Comparison of ENCODE assay signal across 10 mouse cellular contexts in genomic region chr17:29637377-29637776, GRCm38 (mm10). TPM values are rescaled to one million over a fixed set of nuclear protein-coding genes. Genes with fewer than 3 reads are reported as not detected.
DNase-seq lines count a peak whose midpoint lies in the region; ATAC-seq lines count a peak whose summit lies in the region.
"Had no signal": no experiment of that assay in that cellular context is flagged by ENCODE, and none has a peak within 500 bp of the region (broad histone marks: within the 10 kb centered on the region; RNA-seq: fewer than 3 reads in every experiment).

No protein-coding gene starts in this region.

- WGBS in hindbrain, embryonic 11.5 days: 96% methylated on average over 4 of the region's 4 CpGs

- no peak overlapping the region for H3K27ac ChIP-seq in hindbrain, embryonic 11.5 days (ENCODE audit: low read depth, low read length)

- peaks cover 93% of the 10 kb centered on the region for H3K36me3 ChIP-seq in megakaryocyte, embryonic 14.5 days (replicated peaks; ENCODE audit: low read length)
- H3K36me3 ChIP-seq in hindbrain, embryonic 11.5 days (ENCODE audit: control insufficient read depth, insufficient read depth, low read length): peaks cover 20% of the 10 kb centered on the region; the same call in 1 of the 2 replicates

- H3K4me3 ChIP-seq in megakaryocyte, embryonic 14.5 days (replicated peaks): peak overlapping the region; percentile 34
- H3K4me3 ChIP-seq in hindbrain, embryonic 11.5 days (ENCODE audit: low read depth, low read length): no peak overlapping the region

- no peaks in the 10 kb centered on the region for H3K9me3 ChIP-seq in megakaryocyte, embryonic 14.5 days
- no peaks in the 10 kb centered on the region for H3K9me3 ChIP-seq in hindbrain, embryonic 11.5 days (ENCODE audit: control insufficient read depth, low read length)

- intact Hi-C loops in left cerebral cortex, postnatal 4 days (cut with DNase I): no loop called here

- H3K4me1 ChIP-seq in megakaryocyte, embryonic 14.5 days: peaks cover 34% of the 10 kb centered on the region
- no peaks in the 10 kb centered on the region for H3K4me1 ChIP-seq in hindbrain, embryonic 11.5 days (replicated peaks; ENCODE audit: control insufficient read depth, insufficient read depth, low read length)

- no peak overlapping the region for H3K9ac ChIP-seq in hindbrain, embryonic 11.5 days (ENCODE audit: low read depth, low read length)

- H3K4me2 ChIP-seq in hindbrain, embryonic 11.5 days (replicated peaks; ENCODE audit: low read depth, low read length): no peak overlapping the region

- ATAC-seq in megakaryocyte, adult 5-6 weeks (ENCODE audit: poor library complexity, severe bottlenecking): no peak
- ATAC-seq in hindbrain, embryonic 11.5 days (ENCODE audit: low FRiP score): no peak

- H3K27me3 ChIP-seq in megakaryocyte, embryonic 14.5 days (replicated peaks): no peaks in the 10 kb centered on the region
- H3K27me3 ChIP-seq in hindbrain, embryonic 11.5 days (ENCODE audit: control insufficient read depth, insufficient read depth, low read length): no peaks in the 10 kb centered on the region

- peak; percentile 58 to 59 for DNase-seq in cerebellum, postnatal 14 days
- DNase-seq in cerebellum, postnatal 36 days: no peak
- peak; percentile 69 for DNase-seq in liver
- DNase-seq in hindbrain, embryonic 11.5 days (ENCODE audit: low spot score): no peak
- DNase-seq in left cerebral cortex, postnatal 4 days: no peak
- DNase-seq in embryo, embryonic 9.5 days (ENCODE audit: extremely low spot score): no peak
- DNase-seq: gastrocnemius, postnatal 36 days; retina, postnatal 1 day had no signal

RNA-seq across cellular contexts. Expression of gene Gm28043, which starts 22.7 kb away (rescaled TPM):
- not detected in 2 replicates for polyA plus RNA-seq in megakaryocyte, embryonic 14.5 days (2012; ENCODE audit: insufficient read depth, low replicate concordance)
- 1.7 and 2.1 TPM in 2 replicates for total RNA-seq in megakaryocyte, adult 5-6 weeks (2015)
- total RNA-seq in megakaryocyte, adult 5-6 weeks (2017): 9.3 and 11.6 TPM in 2 replicates
- 2.9 and 3.2 TPM in 2 replicates for polyA plus RNA-seq in hindbrain, embryonic 11.5 days (2014; fragmentation: Nextera tagmentation; extraction: Ambion mirVana)
- total RNA-seq in left cerebral cortex, postnatal 4 days (2021): 1 to 10 TPM; 4.9 to 5.5 TPM

RNA-seq across cellular contexts. Expression of gene Rnf8, which starts 22.8 kb away (rescaled TPM):
- 7.7 and 8.0 TPM in 2 replicates for polyA plus RNA-seq in megakaryocyte, embryonic 14.5 days (2012; ENCODE audit: insufficient read depth, low replicate concordance)
- 17.5 and 24.2 TPM in 2 replicates for total RNA-seq in megakaryocyte, adult 5-6 weeks (2015)
- 28.1 and 31.8 TPM in 2 replicates for total RNA-seq in megakaryocyte, adult 5-6 weeks (2017)
- polyA plus RNA-seq in hindbrain, embryonic 11.5 days (2014; fragmentation: Nextera tagmentation; extraction: Ambion mirVana): 113 and 116 TPM in 2 replicates
- total RNA-seq in left cerebral cortex, postnatal 4 days (2021): 10 to 100 TPM; 63.0 to 64.2 TPM

RNA-seq across cellular contexts. Expression of gene Cmtr1, which starts 23.0 kb away (rescaled TPM):
- 10.6 and 22.3 TPM in 2 replicates for polyA plus RNA-seq in megakaryocyte, embryonic 14.5 days (2012; ENCODE audit: insufficient read depth, low replicate concordance)
- total RNA-seq in megakaryocyte, adult 5-6 weeks (2015): 31.4 and 43.2 TPM in 2 replicates
- total RNA-seq in megakaryocyte, adult 5-6 weeks (2017): 242 and 307 TPM in 2 replicates
- polyA plus RNA-seq in hindbrain, embryonic 11.5 days (2014; fragmentation: Nextera tagmentation; extraction: Ambion mirVana): 107 and 141 TPM in 2 replicates
- total RNA-seq in left cerebral cortex, postnatal 4 days (2021): 10 to 100 TPM; 81.9 to 85.9 TPM

Comparison
In these comparisons a context has a peak if more than half of its experiments do, and no peak if none do; other contexts are left out.
1. DNase-seq: peak in cerebellum, postnatal 14 days (2 of 2) and liver (single experiment); none in cerebellum, postnatal 36 days (0 of 2), hindbrain, embryonic 11.5 days (single experiment), left cerebral cortex, postnatal 4 days (single experiment) and embryo, embryonic 9.5 days (single experiment).